In genomic region chr6:67127727-67128126, GRCm38 (mm10) we compare ENCODE assay signal across 10 mouse cellular contexts.
DNase-seq lines count a peak whose midpoint lies in the region.
"Had no signal": no experiment of that assay in that cellular context is flagged by ENCODE, and none has a peak within 500 bp of the region (broad histone marks: within the 10 kb centered on the region; RNA-seq: fewer than 3 reads in every experiment).

No protein-coding gene starts in this region.

- peak; percentile 48 to 57 for DNase-seq in adrenal gland, postnatal 36 days
- DNase-seq in adrenal gland, postnatal 14 days: no peak
- DNase-seq in CD4-positive helper T cell, adult 2 months (ENCODE audit: low read depth, low spot score): peak; percentile 24
- DNase-seq in ES-CJ7 (ENCODE audit: low read depth, low spot score): peak; percentile 53
- DNase-seq in induced T-regulatory cell, adult 2 months (ENCODE audit: low read depth): peak; percentile 43
- DNase-seq in cerebellum, postnatal 4 days (ENCODE audit: low spot score in 2 of 2): no peak
- DNase-seq: cerebellum, adult 2 months; cerebellum, postnatal 14 days; gastrocnemius, adult 2 months; gastrocnemius, postnatal 25 days had no signal

Comparison
In these comparisons a context has a peak if more than half of its experiments do, and no peak if none do; other contexts are left out.
1. DNase-seq: peak in adrenal gland, postnatal 36 days (2 of 2), CD4-positive helper T cell, adult 2 months (single experiment), ES-CJ7 (single experiment) and induced T-regulatory cell, adult 2 months (single experiment); none in adrenal gland, postnatal 14 days (single experiment) and cerebellum, postnatal 4 days (0 of 2).